Mouse (Mus musculus) spleen, embryonic (tissue): Measurements from ENCODE around the gene Tiam1.

Experiments
- CTCF ChIA-PET: fragments of 350-600 bp; sonication (Branson Sonifier 250); formaldehyde crosslinking; loops from one replicate; lab custom pipeline; 2022; lab: Charles Lee

Gene Tiam1

DNA sequence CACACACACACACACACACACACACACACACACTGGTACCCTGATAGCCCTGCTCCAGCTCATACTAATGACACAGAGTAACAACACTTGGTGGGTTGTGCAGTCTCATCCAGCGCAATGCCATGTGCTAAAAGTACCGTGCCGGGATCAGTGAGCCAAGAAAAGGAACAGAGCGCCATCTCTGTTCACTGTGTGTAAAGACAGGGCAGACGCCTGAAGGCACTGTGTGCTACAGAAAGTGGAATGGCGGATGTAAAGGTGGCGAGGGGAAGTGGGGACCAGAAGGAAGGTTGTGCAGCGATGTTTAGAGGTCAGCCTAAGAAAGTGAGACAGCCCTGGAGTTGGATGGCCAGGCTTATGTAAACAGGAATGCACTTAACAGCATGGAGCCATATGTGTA is 221.1 kb downstream of the Tiam1 start:
- CTCF ChIA-PET = interaction anchor here (0.6 kb wide), 1 partner anchor 17 kb away, joined by 4 read pairs; no protein-coding TSS in a partner anchor

DNA sequence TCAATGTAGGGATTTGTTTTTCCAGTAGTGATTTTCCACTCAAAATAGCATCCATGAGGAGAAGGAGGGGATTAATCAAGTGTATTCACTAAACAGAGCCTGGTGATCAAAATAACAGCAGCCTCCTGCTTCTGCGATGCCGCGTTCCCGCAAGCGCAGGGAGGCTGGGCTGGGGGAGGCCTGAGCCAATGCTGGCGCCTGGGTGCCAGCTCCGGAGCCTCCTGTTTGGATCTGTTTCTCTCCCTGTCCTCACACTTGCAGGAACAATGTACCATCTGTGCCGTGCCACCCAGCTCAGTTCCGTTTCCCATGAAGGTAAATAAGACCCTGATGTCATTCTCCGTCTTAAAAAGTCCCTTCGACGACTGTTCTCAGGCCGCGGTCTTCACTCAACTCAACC is 222.2 kb downstream of the Tiam1 start:
- CTCF ChIA-PET = no interaction called here

DNA sequence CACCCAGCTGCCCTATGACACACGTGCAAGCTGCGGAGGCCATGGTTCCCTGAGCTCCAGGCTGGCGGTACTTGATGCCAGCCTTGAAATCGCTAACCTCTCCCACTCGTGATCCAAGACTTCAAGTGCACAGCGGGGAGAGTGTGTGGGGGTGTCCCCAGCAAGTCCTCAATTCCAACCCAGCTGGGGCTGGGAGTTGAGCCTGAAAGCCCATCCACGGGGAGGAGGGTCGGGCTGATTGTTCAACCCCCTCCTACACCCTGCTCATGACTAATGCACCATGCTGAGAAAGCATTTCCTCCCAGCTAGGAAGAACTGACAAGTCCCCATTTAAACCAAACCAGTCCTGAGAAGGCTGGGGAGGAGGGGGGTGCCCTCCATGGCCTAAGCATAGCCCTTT is 223.2 kb downstream of the Tiam1 start:
- CTCF ChIA-PET = no interaction called here

DNA sequence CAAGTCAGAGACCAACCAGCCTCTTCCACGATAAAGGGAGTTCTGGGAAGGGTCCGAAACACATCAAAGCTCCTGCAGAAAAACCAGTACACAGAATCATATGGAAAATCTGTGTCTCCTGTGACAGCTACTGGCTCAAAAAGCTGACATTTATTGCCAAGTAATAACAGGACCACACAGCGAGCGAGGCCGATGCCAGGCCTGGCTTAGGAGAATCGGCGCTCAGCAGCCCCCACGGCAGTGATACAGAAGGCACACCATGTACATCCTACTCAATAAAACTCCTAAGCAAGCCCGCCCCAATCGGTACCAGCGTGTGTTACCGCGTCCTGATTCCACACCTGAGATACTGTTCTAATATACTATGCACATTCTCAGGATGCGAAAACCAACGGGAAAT is 226.2 kb downstream of the Tiam1 start:
- CTCF ChIA-PET = no interaction called here

DNA sequence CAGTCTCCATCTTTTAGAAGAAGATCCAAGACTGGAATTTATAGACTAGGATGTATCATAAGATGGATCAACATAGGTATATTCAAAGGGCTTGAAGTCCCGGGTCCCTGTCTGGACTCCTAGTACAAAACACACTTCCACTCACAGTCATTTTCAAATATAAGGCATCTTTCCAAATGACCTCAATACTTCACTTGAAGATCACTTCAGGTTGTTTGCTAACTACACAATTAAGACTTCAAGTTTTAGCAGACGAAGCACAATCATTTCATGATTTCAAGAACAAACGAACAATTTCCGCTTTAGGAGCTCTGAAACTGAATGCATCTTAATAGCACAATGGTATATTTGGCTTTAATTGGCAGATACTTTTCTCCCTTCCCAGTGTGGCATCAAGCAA is 228.6 kb downstream of the Tiam1 start:
- CTCF ChIA-PET = no interaction called here

DNA sequence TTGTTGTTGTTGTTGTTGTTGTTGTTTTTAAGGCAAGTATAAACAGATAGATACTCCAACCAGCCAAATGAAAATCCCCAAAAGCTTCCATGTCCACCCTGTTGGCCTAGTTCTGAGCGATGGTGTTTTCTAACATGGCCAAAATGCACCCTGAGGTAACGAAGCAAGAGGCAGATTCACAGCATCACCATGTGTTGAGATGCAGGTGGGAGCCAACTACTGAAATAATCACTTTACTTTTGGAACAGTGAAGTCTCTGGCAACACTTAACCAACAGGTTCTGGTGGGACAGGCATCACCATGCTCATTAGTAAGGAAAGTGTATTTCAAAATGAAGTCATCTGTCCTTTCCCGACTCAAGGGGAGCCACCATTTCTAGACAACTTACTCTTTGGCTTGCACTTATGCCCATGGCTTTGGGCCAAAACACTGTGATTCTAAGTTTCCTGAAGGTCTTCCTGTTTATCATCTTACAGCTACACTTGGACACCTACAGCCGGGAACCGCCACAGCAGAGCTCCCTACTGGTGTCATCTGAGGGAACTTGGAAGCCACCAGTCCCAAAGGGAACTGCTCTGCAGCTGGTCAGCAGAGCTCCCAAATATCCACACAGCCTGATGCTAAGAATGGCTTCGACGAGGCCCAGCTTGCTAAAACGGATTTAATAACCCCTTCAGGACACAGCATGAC is 230.7 kb downstream of the Tiam1 start:
- CTCF ChIA-PET = no interaction called here

DNA sequence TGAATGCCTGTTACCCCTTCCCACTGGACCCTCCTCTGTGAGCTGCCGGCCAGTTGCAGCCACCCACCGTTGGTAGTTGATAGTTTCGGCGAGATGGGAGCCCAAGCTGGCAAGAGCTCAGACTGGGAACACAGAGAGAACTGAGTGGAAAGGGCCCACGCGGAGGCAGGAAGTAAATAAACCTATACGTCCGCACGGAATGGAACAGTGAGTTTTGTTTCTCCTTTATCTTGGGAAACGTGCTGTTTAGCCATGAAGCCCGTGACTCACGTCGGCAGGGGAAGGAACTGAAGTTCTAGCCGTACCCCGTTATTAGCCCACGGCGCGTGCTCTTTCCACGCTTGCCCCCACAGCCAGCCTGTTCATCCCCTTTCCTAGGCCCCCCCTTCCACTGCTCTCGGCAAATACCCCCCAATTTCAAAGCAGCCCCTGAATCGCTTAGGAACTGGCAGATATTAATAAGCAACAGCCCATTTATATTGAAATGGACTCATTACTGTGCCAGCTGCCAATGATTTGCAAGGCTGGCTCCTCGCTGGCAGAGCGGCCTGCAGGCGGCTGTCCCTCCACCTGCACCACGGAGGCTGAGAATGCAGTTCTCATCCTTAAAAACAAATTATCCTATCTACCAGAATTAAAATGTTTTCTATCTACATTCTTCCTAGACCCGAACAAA is 234.0 kb downstream of the Tiam1 start:
- CTCF ChIA-PET = no interaction called here

DNA sequence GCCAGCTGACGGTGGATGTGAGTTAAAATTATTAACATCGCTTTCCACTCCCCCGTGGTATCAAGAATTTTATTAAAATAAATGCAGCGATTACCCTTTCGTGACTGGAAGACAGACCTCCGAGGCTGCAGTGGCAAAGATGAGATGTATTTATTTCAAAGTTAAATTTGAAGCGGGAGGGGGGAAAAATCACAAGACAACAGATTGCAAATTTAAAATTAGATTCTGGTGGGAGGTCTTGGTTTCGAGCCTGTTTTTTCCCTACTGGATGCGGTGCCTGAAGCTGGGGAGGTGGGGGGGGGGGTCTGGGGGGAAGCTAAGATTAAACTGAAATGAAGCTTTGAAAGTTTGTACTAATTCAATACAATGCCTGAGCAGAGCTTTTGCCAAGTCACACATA is 235.9 kb downstream of the Tiam1 start:
- CTCF ChIA-PET = no interaction called here

DNA sequence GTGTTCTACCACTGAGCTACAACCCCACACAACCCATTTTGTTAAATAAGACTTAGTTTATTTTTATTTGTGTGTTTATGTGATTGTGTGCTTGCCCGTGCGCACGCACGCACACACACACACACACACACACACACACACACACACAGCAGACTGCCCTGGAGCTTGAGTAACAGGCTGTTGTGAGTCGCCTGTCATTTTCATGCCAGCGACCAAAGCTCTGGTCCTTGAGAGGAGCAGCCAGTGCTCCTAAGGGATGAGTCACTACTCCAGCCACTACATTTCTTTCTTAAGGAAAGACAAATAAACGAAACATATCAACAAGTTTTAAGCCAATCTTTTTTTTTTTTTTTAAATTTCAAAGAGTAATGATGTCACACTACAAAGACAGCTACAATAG is 236.7 kb downstream of the Tiam1 start:
- CTCF ChIA-PET = interaction anchor here (0.6 kb wide), 1 partner anchor 57 kb away, joined by 5 read pairs; no protein-coding TSS in a partner anchor

DNA sequence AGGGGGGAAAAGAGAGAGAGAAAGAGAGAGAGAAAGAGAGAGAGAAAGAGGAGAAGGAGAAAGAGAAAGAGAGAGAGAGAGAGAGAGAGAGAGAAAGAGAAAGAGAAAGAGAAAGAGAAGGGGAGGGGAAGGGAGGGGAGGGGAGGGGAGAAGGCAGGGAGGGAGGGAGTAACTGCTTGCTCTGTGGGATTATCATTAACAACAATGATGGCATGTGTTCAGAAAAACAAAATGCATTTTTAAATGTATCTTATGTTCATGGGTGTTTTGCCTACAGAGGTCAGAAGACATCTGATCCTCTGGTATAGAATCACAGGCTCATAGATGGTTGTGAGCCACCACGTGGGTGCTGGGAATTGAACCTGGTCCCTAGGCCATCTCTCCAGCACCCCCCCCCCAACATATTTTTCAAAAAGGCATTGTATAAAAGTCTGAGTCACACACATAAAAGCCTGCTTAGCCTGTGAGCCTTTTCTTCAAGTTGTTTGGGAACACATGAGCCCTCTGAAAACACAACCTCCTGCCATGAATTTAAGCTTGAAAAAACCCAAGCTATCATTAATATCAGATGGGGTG is 237.8 kb downstream of the Tiam1 start:
- CTCF ChIA-PET = no interaction called here

DNA sequence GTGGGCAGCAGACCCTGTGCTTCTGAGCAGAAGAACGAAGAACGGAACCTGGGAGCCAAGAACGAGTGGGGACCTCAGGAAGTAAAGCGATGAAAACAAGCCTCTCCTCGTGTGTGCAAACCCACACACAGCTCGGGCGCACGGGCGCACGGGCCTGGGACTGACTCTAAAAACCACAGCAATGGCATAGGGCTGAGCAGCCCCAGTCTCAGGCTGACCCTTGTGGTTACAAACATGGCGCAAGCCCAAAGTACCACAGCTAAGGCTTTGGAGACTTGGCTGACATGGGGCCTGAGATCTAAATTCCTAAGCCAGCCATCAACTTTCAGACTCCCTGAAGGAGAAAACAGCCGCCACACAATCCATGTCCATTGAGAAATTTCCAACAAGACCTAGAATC is 239.4 kb downstream of the Tiam1 start:
- CTCF ChIA-PET = no interaction called here

DNA sequence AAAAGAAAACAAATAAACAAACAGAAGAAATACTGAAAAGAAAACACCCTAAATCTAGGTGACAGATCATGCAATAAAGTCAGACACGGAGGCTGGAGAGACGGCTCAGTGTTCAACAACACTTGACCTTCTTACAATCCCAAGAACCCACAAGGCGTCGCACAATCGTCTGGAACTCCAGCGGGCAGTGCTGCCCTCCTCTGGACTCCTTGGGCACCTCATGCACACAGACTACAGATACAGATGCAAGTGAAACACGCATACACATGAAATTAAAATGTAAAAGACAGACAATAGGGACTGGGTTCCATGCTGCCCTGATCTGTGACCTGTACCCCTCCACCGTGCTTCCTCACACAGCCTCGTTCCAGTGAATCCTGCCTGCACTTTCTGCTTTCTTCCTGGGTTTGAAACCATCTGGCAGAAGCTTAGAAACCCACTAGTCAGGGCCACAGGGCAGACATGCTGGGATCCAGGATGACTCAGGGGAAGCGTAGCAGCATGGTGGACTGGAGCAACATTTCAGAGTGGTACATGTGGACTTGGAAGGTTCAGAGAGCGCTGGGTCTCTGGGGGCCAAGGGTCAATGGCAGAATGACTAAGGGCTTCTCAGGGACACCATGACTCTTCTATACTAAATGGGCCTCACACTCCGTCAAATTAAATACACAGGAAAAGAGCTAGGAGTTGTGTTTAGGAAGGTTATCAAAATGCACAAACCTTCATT is 240.8 kb downstream of the Tiam1 start:
- CTCF ChIA-PET = interaction anchor here (0.7 kb wide), 1 partner anchor 344 kb away, joined by 5 read pairs; no protein-coding TSS in a partner anchor

DNA sequence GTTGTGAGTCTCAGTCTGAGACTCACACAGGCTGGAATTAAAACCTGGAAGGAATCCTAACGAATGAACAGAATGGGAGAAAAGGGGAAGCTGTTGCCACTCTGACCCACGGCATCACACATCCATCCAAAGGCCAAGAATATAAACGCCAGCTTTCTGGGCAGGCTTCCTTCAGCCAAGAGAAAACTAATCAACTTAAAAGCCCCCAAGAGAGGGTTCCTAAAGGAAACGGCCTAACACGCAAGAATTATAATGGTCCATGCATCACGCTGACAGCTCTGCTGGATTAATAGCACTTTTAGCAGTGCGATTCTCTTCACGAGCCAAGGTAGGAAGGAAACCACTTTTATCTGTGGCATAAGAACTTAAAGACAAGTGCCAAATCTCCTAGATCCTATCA is 242.9 kb downstream of the Tiam1 start:
- CTCF ChIA-PET = no interaction called here

DNA sequence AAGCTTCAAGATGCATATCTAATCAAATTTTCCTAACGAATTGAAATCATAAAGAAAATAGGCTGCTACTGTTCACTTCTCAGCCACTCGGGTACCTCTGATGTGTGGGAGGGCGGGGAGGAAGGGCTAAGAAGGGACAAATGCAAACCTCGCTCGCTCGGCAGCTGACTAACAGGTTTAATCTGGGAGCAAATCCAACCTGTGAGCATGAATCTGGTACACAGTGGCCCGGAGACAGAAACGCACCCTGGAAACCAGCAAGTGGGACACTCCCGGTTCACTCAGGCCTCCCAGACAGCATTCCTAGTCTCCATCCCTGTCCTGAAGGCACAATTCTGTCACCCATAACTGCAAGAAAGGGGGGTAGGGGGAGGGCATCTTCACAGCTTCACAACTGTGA is 244.4 kb downstream of the Tiam1 start:
- CTCF ChIA-PET = no interaction called here

DNA sequence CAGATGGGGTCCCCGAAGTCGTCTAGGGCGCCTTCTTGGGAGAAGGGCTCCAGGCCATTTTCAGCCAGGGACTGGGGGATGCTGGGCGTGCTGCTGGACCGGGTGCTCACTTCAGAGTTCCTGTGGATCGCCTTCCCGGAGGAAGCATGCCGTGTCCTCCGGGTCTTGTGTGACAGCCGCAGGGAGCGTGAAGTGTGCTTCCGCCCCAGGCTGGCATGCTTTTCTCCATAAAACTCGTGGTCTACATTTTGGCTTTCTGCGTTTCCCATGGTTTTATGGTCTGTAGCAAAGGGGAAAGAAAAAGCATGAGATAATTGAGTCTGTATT is 245.3 kb downstream of the Tiam1 start:
- CTCF ChIA-PET = no interaction called here

DNA sequence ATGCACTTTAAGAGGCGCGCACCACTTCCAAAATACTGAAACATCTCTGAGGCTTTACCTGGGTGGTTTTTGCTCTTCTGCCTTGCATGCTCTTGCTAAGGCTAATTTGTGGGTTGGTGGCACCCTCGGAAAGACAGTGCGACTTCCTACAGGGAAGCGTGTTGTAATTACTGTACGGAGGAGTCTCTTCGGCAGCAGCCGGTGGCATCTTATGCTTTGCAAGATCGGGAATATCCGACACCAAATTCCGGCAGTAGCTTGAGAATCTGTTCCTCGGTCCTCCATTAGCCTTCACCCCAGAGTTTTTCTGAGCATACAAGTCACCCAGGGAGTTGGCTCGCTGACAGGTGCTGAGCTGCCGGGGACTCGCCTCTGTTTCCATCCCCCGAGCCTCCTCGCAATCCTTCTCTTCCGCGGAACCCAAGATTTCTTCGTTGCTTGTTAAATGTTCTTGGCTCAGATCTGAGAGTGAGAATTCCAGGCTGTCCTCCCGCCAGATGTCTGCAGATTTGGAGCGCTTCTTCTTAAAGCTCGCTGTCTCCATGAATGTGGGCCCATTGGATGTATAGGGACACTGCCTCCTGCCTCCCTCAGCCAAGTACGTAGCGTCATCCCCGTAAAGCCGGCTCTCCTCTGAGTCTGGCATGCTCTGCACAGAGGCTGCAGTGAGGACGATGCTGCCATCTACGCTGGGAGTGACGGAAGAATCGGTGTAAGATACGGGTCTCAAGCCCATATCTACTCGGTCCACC is 245.8 kb downstream of the Tiam1 start:
- CTCF ChIA-PET = interaction anchor here (0.6 kb wide), 1 partner anchor 44 kb away, joined by 3 read pairs; no protein-coding TSS in a partner anchor

DNA sequence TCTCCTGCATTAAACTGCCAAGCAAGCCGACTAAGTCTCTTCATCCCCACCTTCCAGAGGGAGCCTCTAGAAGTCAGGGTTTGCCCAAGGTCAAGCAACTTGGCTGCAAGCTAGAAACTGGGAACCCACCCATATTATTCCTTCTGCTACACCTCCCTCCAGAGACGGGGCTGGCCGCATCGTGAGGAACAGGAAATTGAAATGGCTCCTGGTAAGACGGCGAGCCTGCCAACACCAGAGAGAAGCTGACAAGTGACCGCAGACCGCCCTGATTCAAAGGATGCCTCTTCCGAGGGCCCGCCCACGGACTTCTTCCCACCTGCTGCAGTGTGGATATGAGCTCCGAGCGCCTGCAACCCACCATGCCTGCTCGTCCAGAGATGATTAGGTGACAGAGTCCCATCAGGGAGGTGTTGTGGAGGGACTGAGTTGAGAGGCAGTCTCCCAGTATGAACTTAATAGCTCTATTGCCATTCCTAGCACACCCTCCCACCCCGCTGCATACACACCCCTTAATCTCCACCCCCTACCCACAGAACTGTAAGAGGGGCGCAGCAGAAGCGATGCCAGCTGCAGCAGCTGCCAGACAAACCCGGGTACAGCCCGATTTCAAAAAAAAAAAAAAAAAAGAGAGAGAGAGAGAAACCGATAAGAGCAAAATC is 246.6 kb downstream of the Tiam1 start:
- CTCF ChIA-PET = interaction anchor here (0.6 kb wide), 2 partner anchors 43 to 50 kb away, joined by 3 read pairs; no protein-coding TSS in a partner anchor

DNA sequence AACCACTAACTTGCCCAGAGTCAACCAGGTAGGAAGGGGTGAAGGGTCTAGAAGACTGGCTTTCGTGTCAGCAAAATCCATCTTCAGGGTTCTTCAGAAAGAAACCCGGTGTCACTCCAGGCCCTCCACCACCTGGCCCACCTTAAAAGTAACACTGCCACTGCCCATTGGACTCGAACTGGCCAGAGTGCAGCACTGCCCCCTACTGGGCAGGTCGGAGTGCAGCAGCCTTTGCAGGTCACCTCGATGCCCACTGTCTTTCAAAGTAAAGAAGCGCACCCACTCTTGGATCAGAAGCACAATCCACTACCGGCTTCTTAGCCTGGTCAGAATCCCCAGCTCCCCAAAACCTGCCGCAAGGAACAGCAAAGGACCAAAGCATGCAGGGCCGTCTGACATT is 247.2 kb downstream of the Tiam1 start:
- CTCF ChIA-PET = interaction anchor here (0.5 kb wide), 1 partner anchor 368 kb away, joined by 5 read pairs; no protein-coding TSS in a partner anchor

DNA sequence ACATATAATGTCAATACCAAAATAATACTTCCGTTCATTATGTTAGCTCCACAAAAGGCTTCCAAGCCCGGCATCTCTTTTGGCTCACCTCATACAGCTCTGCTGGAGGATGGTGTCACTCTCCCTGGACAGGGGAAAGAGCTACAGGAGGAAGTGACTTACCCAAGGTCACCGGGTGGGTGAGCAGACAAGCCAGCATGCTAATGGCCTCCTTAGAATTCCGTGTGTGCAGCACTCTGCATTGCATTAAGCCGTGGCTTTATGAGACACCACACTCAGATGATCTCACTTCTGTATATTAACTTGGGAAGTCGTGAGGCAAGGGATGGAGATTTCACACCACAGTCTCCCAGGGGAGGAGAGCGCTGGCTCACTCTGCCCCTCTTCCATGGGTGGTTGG is 248.3 kb downstream of the Tiam1 start:
- CTCF ChIA-PET = no interaction called here

DNA sequence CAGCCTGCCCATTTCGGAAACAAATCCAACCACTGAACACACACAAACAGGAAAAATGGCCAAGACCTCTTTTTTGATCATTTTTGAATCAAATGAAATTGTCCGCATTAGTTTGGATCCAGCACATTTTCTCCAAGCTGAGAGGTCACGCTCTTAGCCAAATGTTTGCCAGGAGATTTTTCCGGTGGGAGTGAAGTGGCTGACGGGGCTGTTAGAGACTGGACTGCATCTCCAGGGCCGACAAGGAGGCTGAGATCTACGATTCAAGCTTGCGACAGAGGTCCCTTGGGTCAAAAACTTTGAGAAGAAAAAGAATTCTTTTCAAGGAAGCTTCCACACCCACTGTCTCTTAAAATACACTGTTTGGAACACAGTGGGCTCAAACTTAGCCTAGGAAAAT is 248.8 kb downstream of the Tiam1 start:
- CTCF ChIA-PET = no interaction called here
